Mouse (Mus musculus) brain, adult 2 months (tissue): ENCODE data around the gene Ncor1.

Source experiments
- DNase-seq: peaks from one replicate; pipeline ENCODE4 v3.0.0; 2011; ENCODE audit warnings: low read depth, low spot score

Gene Ncor1

GRCm38 (mm10) chr11:62268381-62268780 is 190.0 kb downstream of the Ncor1 start:
- no peak for DNase-seq

- DNase-seq, result no peak
Observed at GRCm38 (mm10) chr11:62266466-62267214, 191.7 kb downstream of the Ncor1 start.
